Mouse (Mus musculus): ENCODE data around the gene Ppfibp2. TPM values are rescaled to one million over a fixed set of nuclear protein-coding genes. Genes with fewer than 3 reads are reported as not detected.

The Ppfibp2 gene
- polyA plus RNA-seq, 1 experiment from 2014 or later = 13.3 TPM

GRCm38 (mm10) chr7:107594325-107594856 is 616 bp upstream of the Ppfibp2 start:
- Histone ChIP-seq H3K36me3 (no peaks in the 10 kb centered on the region), H3K27me3 (ENCODE audit: insufficient read depth, poor library complexity, severe bottlenecking) (no peaks in the 10 kb centered on the region), H3K9me3 (no peaks in the 10 kb centered on the region), H3K4me1 (peaks cover 23% of the 10 kb centered on the region), H3K27ac (peak overlapping the region; percentile 77), H3K4me3 (peak overlapping the region; percentile 71)
- 1% methylated on average over 16 of the region's 16 CpGs for WGBS
- peak; percentile 78 for DNase-seq (ENCODE audit: low spot score)

- H3K27me3 ChIP-seq (ENCODE audit: insufficient read depth, poor library complexity, severe bottlenecking) = no peaks in the 10 kb centered on the region
- 17% methylated on average over 13 of the region's 13 CpGs for WGBS
- H3K27ac ChIP-seq = 0 out of 2 replicates have a peak overlapping the region, but pooled peaks have one; percentile 77
- DNase-seq (ENCODE audit: low spot score) = no peak
- H3K36me3 ChIP-seq = no peaks in the 10 kb centered on the region
- no peaks in the 10 kb centered on the region for H3K9me3 ChIP-seq
- peaks cover 23% of the 10 kb centered on the region for H3K4me1 ChIP-seq
- peak overlapping the region; percentile 71 for H3K4me3 ChIP-seq
These were observed 419 bp downstream of the Ppfibp2 start for GRCm38 (mm10) chr7:107595426-107595825.

DNA sequence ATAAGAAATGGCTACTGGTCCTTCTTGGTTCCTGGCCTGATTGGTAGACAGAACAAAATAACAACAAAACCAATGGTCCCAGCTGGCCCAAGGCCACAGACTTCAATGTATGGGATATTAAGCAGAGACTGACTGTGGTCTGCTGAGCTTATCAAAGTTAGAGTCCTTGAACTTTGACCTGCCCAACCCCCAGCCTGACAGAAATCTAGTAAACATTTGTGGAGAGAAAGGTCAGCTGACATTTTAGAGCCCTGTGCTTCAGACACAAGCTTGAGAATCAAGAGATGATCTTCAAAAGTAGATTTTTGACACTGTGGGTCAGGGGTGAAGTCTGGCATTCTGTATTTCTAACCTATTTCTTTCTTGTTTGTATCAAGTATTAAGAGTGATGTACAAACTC is 1.7 kb downstream of the Ppfibp2 start:
- H3K27ac ChIP-seq = no peak overlapping the region
- H3K27me3 ChIP-seq (ENCODE audit: insufficient read depth, poor library complexity, severe bottlenecking) = no peaks in the 10 kb centered on the region
- DNase-seq (ENCODE audit: low spot score) = no peak
- H3K36me3 ChIP-seq = no peaks in the 10 kb centered on the region
- peaks cover 23% of the 10 kb centered on the region for H3K4me1 ChIP-seq
- no peak overlapping the region for H3K4me3 ChIP-seq
- no peaks in the 10 kb centered on the region for H3K9me3 ChIP-seq

- WGBS = 65% methylated on average over 3 of the region's 3 CpGs
- DNase-seq (ENCODE audit: low spot score) = no peak
- no peak overlapping the region for H3K4me3 ChIP-seq
- no peaks in the 10 kb centered on the region for H3K36me3 ChIP-seq
- no peaks in the 10 kb centered on the region for H3K27me3 ChIP-seq (ENCODE audit: insufficient read depth, poor library complexity, severe bottlenecking)
- no peaks in the 10 kb centered on the region for H3K9me3 ChIP-seq
- H3K4me1 ChIP-seq = peaks cover 23% of the 10 kb centered on the region
- H3K27ac ChIP-seq = no peak overlapping the region
These were observed 2.9 kb downstream of the Ppfibp2 start for GRCm38 (mm10) chr7:107597956-107598355.

- peaks cover 11% of the 10 kb centered on the region for H3K4me1 ChIP-seq
- no peaks in the 10 kb centered on the region for H3K27me3 ChIP-seq (ENCODE audit: insufficient read depth, poor library complexity, severe bottlenecking)
- no peak for DNase-seq (ENCODE audit: low spot score)
- 50% methylated on average over 5 of the region's 5 CpGs for WGBS
- no peaks in the 10 kb centered on the region for H3K36me3 ChIP-seq
- no peak overlapping the region for H3K4me3 ChIP-seq
- H3K27ac ChIP-seq = no peak overlapping the region
- no peaks in the 10 kb centered on the region for H3K9me3 ChIP-seq
These were observed 5.6 kb downstream of the Ppfibp2 start for GRCm38 (mm10) chr7:107600651-107601050.

DNA sequence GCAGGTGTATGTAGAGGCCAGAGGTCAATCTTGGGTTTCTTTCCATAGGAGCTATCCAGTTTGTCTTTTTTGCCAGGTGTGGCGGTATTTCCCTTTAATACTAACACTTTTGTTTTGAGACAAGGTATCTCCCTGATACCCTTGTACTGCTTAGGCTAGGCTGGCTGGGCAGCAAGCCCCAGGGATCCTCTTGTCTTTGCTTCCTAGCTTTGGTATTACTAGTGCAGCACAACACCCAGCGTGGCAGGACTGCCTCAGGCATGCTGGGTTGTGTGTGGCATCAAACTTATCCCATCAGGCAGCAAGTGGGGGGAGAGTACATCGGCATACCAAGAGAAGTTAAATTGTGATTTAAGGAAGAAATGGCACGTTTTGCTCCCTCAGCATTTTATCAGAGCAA is 7.5 kb downstream of the Ppfibp2 start:
- Histone ChIP-seq H3K27me3 (ENCODE audit: insufficient read depth, poor library complexity, severe bottlenecking) (no peaks in the 10 kb centered on the region), H3K9me3 (no peaks in the 10 kb centered on the region), H3K4me3 (no peak overlapping the region), H3K27ac (no peak overlapping the region), H3K36me3 (no peaks in the 10 kb centered on the region), H3K4me1 (peaks cover 4% of the 10 kb centered on the region; the same call in 1 of the 2 replicates)
- 85% methylated on average over 4 of the region's 4 CpGs for WGBS
- no peak for DNase-seq (ENCODE audit: low spot score)

DNA sequence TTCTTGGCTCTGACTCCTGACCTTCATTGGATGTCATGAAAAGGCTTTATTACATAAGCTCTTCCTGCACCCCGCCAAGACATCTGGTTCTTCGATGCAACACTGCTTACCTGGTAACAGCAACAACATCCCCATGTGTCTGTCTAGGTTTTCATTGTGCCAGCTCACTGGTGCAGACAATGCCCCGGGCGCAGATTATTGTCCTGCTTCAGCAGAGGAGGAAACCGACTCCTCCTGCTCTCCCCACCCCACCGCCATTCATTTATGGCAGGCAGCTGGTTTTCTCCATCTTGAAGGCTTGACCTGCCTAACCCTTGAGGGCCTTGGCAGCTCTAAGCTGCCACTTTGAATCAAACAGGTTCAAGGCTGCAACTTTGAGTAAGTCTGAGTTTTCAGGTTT is 7.9 kb downstream of the Ppfibp2 start:
- no peak overlapping the region for H3K4me3 ChIP-seq
- H3K9me3 ChIP-seq = no peaks in the 10 kb centered on the region
- H3K4me1 ChIP-seq = 0 out of 2 replicates have a peak, but pooled peaks cover under 1% of the 10 kb centered on the region
- no peaks in the 10 kb centered on the region for H3K36me3 ChIP-seq
- 84% methylated on average over 6 of the region's 6 CpGs for whole genome bisulfite sequencing
- no peaks in the 10 kb centered on the region for H3K27me3 ChIP-seq (ENCODE audit: insufficient read depth, poor library complexity, severe bottlenecking)
- DNase-seq (ENCODE audit: low spot score) = no peak
- no peak overlapping the region for H3K27ac ChIP-seq

- no peak overlapping the region for H3K4me3 ChIP-seq
- no peak overlapping the region for H3K27ac ChIP-seq
- WGBS = 90% methylated on average over 1 of the region's 1 CpGs
- DNase-seq (ENCODE audit: low spot score) = no peak
- no peaks in the 10 kb centered on the region for H3K27me3 ChIP-seq (ENCODE audit: insufficient read depth, poor library complexity, severe bottlenecking)
- no peaks in the 10 kb centered on the region for H3K9me3 ChIP-seq
- no peaks in the 10 kb centered on the region for H3K36me3 ChIP-seq
- H3K4me1 ChIP-seq = no peaks in the 10 kb centered on the region
These were observed 12.8 kb downstream of the Ppfibp2 start for GRCm38 (mm10) chr7:107607766-107608165.

DNA sequence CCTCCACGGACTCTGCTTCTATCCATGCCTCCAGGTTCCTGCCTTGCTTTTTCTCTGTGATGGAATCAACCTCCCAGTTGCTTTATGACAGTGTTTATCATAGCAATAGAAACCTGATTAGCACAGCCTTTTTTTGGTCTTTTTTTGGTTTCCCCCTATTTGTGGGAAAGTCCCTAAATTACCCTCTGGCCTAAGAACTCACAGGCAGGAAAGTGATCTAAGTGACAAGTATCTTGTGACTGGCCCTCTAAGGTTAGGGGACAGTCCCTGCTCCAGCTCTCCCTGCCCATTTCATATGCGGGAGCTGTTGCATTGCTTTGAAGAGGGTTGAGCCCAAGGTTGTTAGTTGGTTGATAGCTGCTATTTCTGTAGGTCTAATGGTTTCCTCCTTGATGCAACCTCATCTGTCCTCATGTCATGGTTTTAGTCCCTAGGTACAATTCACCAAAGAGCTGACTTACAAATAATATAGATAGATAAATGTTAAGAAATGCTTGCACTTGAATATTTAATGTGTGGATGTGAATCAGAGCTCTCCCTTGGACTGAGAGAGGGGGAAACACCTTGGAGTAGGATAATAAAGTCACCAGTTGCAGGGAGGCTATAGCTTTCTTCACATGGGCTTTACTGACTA is 14.7 kb downstream of the Ppfibp2 start:
- no peaks in the 10 kb centered on the region for H3K27me3 ChIP-seq (ENCODE audit: insufficient read depth, poor library complexity, severe bottlenecking)
- H3K27ac ChIP-seq = no peak overlapping the region
- 85% methylated on average over 2 of the region's 2 CpGs for WGBS
- no peak for DNase-seq (ENCODE audit: low spot score)
- H3K4me3 ChIP-seq = no peak overlapping the region
- no peaks in the 10 kb centered on the region for H3K36me3 ChIP-seq
- no peaks in the 10 kb centered on the region for H3K9me3 ChIP-seq
- no peaks in the 10 kb centered on the region for H3K4me1 ChIP-seq

GRCm38 (mm10) chr7:107610880-107611279 is 15.9 kb downstream of the Ppfibp2 start:
- WGBS = 74% methylated on average over 5 of the region's 5 CpGs
- Histone ChIP-seq H3K27me3 (ENCODE audit: insufficient read depth, poor library complexity, severe bottlenecking) (no peaks in the 10 kb centered on the region), H3K9me3 (no peaks in the 10 kb centered on the region)

GRCm38 (mm10) chr7:107618028-107618992 is 23.3 kb downstream of the Ppfibp2 start:
- Histone ChIP-seq H3K9me3 (no peaks in the 10 kb centered on the region), H3K4me3 (no peak overlapping the region), H3K4me1 (0 out of 2 replicates have a peak, but pooled peaks cover 14% of the 10 kb centered on the region), H3K27ac (no peak overlapping the region), H3K36me3 (no peaks in the 10 kb centered on the region), H3K27me3 (ENCODE audit: insufficient read depth, poor library complexity, severe bottlenecking) (no peaks in the 10 kb centered on the region)
- 31% methylated on average over 10 of the region's 11 CpGs for WGBS
- no peak for DNase-seq (ENCODE audit: low spot score)

More at GRCm38 (mm10) chr7:107610880-107611279, 15.9 kb downstream of the Ppfibp2 start:
- Histone ChIP-seq H3K4me3 (no peak overlapping the region), H3K27ac (no peak overlapping the region), H3K36me3 (no peaks in the 10 kb centered on the region), H3K4me1 (no peaks in the 10 kb centered on the region)
- no peak for DNase-seq (ENCODE audit: low spot score)

GRCm38 (mm10) chr7:107619225-107619624 is 24.2 kb downstream of the Ppfibp2 start:
- DNase-seq (ENCODE audit: low spot score) = no peak
- no peaks in the 10 kb centered on the region for H3K27me3 ChIP-seq (ENCODE audit: insufficient read depth, poor library complexity, severe bottlenecking)
- no peaks in the 10 kb centered on the region for H3K36me3 ChIP-seq
- H3K4me3 ChIP-seq = no peak overlapping the region
- 62% methylated on average over 4 of the region's 4 CpGs for WGBS
- H3K4me1 ChIP-seq = 0 out of 2 replicates have a peak, but pooled peaks cover 15% of the 10 kb centered on the region
- H3K9me3 ChIP-seq = no peaks in the 10 kb centered on the region
- no peak overlapping the region for H3K27ac ChIP-seq

- H3K4me1 ChIP-seq = peaks cover 21% of the 10 kb centered on the region; the same call in 1 of the 2 replicates
- no peak overlapping the region for H3K4me3 ChIP-seq
- no peak overlapping the region for H3K27ac ChIP-seq
- H3K36me3 ChIP-seq = no peaks in the 10 kb centered on the region
- H3K27me3 ChIP-seq (ENCODE audit: insufficient read depth, poor library complexity, severe bottlenecking) = no peaks in the 10 kb centered on the region
- WGBS = 84% methylated on average over 3 of the region's 3 CpGs
- no peaks in the 10 kb centered on the region for H3K9me3 ChIP-seq
- DNase-seq (ENCODE audit: low spot score) = no peak
These were observed 25.1 kb downstream of the Ppfibp2 start for GRCm38 (mm10) chr7:107620137-107620536.

Data from heart, embryonic 10.5 days (tissue).